Mouse (Mus musculus) large intestine, adult 2 months (tissue): ENCODE measurements around the gene Uso1. TPM values are rescaled to one million over a fixed set of nuclear protein-coding genes. Genes with fewer than 3 reads are reported as not detected.
A peak's percentile ranks its signal among the peaks of the same experiment; 100 is the strongest.

ENCODE experiments used
- DNase-seq: peaks from one replicate; pipeline ENCODE4 v3.0.0-alpha.2; 2012; ENCODE audit warnings: low read depth, low spot score
- WGBS: fragments of 180-500 bp; shearing (Covaris S2); methylation state at CpG from one replicate; pipeline ENCODE4 v1.1.7; 2018; 5-methylcytosine and 5-hydroxymethylcytosine counted together
- polyA plus RNA-seq: library from polyadenylated mRNA; depleted of rRNA; stranded (reverse); fragments of >200 nt; gene quantifications from 2 replicates; pipeline ENCODE4 v1.2.3, GENCODE M21; 2012; rRNA removed

The Uso1 gene
- polyA plus RNA-seq = 23.8 and 41.7 TPM in 2 replicates

DNA sequence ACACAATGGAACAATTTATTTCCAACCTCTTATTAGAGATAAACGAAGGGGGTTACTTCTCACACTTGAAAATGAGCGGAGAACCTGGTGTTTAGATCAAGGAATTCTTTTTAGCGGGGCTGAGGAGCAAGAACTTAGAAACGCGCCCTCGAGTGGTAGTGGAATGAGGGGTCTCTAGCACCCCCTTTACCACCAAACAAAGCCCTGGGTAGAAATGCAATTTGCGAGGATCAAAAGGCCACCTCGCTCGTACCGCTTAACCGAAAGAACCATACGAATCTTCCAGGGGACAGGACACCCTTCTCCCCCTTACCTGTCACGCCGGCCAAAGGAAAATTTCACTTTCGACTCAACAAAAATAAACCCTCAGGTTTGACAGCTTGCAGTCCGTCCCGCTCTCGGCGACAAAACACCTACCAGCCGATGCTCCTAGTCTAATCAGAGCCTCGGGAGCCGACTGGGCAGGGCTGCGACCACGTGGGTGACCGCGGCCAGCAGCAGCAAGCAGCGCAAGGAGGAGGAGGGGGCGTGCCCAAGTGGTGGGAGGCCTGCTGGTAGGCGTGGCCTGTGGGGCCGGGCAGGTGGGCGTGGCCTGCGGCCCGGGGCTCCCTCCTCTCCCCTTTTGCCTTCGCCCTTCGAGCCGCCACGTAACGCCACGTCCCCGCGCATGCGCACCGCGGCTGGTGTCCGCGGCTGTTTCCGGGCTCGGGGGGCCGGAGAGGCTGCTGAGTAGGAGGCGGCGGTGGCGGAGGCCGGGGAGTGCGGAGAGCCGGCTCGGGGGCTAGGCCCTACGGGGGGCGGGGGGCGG is at the start of gene Uso1:
Uso1 (plus strand) TSS at position 700 of the 808 bp plus-strand sequence.
- peak; percentile 82 for DNase-seq
- WGBS = 2% methylated on average over 57 of the region's 59 CpGs

- DNase-seq = no peak
- WGBS = 30% methylated on average over 15 of the region's 15 CpGs
Measured at GRCm38 (mm10) chr5:92093263-92094061, 44.3 kb upstream of the Uso1 start.

DNA sequence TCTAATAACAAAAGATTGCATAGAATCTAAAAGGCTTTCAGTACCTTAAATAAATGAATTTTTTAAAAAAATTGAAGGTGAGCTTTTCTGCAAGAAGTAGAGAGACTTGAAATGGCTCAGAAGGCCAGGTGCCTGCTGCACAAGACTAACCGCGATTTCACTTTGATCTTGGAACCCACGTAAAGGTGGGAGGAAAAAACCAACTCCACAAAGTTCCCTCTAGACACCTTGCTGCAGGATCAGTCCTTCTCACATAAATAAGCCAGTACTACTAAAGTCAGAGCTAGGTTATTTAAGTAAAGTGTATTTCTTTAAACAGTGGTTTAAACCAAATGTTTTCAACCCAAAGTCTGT is 43.7 kb upstream of the Uso1 start:
- WGBS = 19% methylated on average over 3 of the region's 3 CpGs
- no peak for DNase-seq

DNA sequence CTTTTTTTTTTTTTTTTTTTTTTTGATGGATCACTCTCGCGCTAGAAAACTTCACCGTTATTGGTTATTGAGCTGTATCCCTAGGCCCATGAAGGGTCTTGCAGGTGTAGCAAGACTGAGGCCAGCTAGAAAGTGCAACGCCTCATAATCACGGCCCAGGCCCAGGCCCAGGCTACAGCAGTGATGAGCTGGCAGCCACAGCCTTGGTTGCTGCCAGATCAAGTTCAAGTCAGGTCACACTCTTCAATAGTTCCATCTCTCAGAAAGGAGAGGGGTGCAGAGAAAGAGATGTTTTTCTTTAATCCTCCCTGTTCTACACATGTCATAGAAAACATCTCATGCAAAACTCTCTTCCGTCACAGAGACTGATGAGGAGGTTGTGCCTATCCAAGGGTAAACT is 41.0 kb upstream of the Uso1 start:
- 75% methylated on average over 6 of the region's 6 CpGs for WGBS
- no peak for DNase-seq

DNA sequence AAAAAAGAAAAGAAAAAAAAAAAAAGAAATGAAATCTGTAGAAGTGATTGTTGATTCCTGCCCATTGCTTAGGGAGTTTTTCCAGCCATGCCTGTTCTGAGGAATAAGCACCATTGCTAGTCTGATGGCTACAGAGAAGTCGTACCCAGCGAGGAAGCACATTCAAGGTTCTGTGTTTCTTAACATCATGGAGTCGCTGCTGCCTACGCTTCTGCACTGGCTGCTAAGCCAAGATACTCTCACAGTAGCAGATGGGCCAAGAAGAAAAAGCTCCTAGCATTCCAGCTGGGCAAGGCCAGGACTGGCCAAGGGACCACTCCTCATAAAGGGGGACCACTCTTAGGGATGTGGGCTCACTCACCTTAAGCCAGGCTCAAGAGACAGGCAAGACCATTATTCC is 40.0 kb upstream of the Uso1 start:
- DNase-seq = no peak
- WGBS = 91% methylated on average over 4 of the region's 4 CpGs

GRCm38 (mm10) chr5:92098351-92099109 is 39.2 kb upstream of the Uso1 start:
- 20% methylated on average over 13 of the region's 13 CpGs for WGBS
- DNase-seq = no peak

DNA sequence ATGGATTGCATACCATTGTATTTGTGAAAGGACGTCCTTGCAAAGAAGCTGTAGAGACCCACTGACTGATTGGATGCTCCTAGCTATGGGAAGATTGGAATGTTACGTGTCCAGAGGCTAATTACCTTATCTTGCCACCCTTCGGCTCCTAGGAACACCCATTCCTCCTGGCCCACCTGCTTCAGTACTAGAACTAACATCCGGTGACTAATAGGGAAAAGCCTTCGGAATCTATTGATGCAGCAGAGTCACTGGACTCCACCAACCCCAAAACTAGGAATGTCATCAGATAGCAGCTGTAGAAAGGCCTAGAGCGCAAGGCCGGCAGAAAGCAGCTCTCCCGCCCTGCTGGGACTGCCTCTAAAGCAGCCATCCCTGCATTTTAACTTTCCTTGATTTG is 36.1 kb upstream of the Uso1 start:
- DNase-seq = no peak
- 86% methylated on average over 8 of the region's 8 CpGs for WGBS

DNA sequence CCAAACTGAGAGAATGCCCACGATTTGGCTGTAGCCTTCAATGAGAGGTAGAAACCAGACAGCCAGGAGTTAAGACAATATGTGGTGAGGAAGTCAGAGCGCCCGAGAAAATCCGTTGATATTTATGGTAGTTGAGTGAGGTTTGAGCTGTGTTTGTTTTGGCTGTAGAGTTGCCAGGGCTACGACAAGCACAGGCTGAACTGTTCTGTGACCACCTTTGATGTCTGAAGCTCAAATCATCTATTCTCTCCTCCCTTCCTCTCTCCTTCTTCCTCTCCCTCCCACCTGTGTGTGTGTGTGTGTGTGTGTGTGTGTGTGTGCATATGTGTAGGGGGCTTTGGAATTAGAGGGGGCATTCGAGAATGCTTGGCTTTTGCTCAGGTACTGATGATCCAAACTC is 34.7 kb upstream of the Uso1 start:
- no peak for DNase-seq
- 2% methylated on average over 6 of the region's 6 CpGs for whole genome bisulfite sequencing

DNA sequence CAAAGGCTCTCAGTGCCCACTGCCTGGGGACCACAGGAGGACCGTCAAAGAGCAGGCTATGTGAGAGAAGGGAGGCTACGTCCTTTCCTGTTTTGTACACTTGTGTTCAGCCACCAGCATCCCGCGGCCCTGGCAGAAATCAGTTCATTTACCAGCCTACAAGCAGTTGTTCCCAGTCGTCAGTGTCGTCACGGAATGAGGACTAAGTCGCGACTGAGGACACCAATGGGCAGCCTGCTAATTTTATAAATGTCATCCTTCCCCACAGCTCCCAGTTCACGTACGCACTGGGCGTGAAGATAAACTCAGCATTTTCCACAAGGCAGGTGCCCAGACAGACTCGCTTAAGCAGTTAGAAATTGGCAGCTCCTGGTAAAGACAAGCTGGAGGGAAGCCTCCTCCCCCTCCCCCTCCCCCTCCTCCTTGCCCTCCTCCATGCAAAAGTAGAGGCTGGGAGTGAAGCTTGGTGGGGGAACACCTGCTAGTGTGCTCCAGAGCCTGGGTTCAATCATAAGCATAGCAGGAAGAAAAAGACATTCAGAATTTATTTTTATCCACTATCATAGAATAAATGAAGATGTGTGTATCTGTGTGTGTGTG is 33.8 kb upstream of the Uso1 start:
- WGBS = 45% methylated on average over 13 of the region's 13 CpGs

DNA sequence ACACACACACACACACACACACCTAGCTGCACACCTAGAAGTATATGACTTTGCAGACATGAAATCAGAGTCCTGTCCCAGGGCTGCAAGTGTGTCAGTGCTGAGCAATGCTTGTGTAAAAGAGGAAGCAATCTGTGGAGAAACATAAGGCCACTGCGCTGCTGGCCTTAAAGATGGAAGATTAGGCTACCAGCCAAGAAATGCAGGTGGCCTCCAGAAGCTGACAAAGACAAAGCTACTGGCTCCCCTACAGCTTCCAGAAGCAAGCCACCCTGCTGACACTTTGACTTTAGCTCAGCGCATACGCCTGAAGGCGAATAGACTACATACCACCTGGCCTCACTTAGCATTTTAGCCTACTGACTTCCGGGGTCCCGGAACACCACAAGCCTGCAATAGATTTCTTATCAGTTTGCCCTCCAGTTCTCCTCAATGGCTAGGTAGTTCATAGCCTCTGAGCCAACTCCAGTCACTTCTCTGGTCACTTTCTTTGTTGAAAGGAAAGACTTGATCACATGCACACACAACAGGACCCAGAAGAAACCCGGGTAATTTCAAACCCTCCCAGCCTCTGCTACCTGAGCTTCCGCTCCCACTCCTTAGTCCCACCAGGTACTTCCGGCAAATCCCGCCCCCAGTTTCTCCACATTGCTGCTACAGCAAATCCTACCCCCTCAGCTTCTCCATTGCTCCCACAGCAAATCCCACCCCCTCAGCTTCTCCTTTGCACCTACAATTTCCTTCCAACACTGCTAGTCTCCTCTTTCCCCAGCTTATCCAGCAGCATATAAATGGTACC is 31.2 kb upstream of the Uso1 start:
- 29% methylated on average over 10 of the region's 10 CpGs for WGBS
- no peak for DNase-seq

More for the DNA sequence above, 33.8 kb upstream of the Uso1 start:
- no peak for DNase-seq

- 77% methylated on average over 4 of the region's 4 CpGs for WGBS
- no peak for DNase-seq
Measured at GRCm38 (mm10) chr5:92107282-92107681, 30.5 kb upstream of the Uso1 start.

GRCm38 (mm10) chr5:92110818-92111355 is 26.9 kb upstream of the Uso1 start:
- WGBS = 58% methylated on average over 5 of the region's 5 CpGs
- no peak for DNase-seq

DNA sequence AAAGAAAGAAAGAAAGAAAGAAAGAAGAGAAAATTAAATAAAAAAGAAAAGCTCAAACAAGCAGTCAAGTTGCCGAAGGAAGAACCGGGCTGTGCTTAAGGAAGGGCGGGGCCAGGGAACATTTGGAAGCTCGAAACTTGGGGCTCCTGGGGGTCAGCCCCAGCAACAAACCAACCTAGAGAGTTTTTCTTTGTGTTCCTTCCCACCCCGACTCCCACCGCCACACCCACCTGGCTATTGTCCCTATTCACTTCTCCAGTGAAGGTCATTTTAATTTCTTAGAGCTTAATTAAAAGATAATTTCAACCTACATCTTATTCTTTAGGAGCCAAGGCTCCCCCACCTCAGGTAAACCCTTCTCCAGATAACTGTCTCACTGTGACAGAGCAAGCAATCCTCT is 25.6 kb upstream of the Uso1 start:
- WGBS = 15% methylated on average over 6 of the region's 6 CpGs
- DNase-seq = no peak

- 11% methylated on average over 10 of the region's 10 CpGs for WGBS
- no peak for DNase-seq
Measured at GRCm38 (mm10) chr5:92112585-92112984, 25.2 kb upstream of the Uso1 start.

DNA sequence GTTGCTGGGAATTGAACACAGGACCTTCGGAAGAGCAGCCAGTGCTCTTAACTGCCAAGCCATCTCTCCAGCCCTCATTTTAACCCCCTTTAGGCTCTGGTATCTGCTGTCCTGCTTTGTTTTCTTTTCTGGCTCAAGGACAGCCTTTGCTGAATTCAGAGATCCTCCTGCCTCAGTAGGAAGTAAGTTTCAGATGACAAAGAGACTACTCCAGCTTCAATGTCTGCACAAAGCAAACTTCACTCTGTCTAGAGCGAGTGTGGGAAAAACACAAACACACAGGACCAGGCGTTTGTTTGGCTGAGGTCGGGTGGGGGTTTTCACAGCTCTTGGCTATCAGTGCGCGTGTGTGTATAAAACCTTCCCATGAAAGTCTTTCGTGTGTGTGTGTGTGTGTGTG is 24.3 kb upstream of the Uso1 start:
- no peak for DNase-seq
- 92% methylated on average over 7 of the region's 7 CpGs for WGBS

DNA sequence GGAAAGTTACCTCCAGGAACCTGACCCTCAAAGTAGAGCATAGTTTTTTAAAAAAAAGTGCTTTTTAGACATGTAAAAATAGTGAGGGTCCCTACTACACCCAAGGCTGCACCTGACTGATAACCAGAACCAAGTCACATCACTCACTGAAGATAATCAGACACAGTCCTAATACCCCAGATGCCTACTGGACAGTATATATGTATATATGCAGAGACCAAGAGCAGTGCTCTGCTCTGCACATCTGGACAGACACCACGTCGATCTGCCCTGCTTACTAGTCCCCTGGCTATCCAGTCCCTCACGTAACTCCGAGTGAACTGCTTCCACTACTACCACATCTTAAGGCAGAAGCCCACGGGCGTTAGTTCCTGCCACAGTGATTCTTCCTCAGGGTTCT is 23.5 kb upstream of the Uso1 start:
- WGBS = 93% methylated on average over 6 of the region's 6 CpGs

GRCm38 (mm10) chr5:92114939-92115338 is 22.8 kb upstream of the Uso1 start:
- DNase-seq = no peak
- WGBS = 94% methylated on average over 2 of the region's 2 CpGs

More for the DNA sequence above, 23.5 kb upstream of the Uso1 start:
- no peak for DNase-seq

DNA sequence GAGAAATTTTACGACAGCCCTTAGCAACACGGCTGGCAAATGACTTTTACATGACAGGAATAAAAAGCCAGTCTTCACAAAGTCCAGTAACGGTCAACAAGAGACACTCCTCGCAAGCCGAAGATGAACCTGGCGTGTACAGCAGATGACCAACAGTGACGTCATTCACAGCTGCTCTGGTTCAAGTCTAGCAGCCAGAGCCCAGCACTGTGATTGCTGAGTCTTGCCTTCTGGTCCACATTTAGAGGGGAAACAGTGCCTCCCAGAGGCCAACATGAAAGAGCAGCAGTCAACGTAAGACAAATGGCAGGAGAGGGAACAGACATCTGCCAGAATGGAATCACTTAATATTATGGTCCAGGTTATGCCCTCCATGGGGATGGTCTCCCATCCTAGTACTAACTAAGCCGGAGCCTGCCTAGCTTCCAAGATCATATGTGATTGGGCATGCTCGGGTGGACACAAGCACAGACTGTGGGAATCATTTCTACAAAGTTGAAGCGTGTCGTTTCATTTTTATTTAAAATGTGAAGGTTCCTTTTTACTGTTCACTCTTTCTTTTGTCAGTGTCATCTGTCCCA is 19.8 kb upstream of the Uso1 start:
- 29% methylated on average over 12 of the region's 12 CpGs for WGBS
- peak; percentile 79 for DNase-seq

DNA sequence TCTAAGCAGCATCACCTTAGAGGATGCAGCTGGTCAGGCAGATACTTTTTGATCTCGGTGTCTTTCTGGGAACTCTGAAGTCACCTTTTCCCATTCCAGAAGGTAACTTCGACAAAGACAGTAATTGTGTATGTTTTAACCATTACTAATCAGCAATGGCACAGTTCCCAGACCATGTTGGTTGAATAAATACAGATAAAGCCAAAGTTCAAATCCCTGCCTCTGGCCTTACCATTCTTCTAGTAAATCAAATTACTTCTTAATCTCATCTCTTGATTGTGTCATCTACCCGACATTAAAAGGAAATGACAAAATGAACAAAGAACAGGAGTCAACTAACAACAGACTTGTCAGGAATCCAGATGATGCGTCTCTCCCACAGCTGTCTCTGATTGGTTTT is 16.1 kb upstream of the Uso1 start:
- DNase-seq = no peak
- WGBS = 21% methylated on average over 4 of the region's 4 CpGs
